Mouse (Mus musculus): Measurements from ENCODE around the gene Vash2. TPM values are rescaled to one million over a fixed set of nuclear protein-coding genes. Genes with fewer than 3 reads are reported as not detected.

The Vash2 gene
- polyA plus RNA-seq, 1 experiment, result 4.7 TPM

DNA sequence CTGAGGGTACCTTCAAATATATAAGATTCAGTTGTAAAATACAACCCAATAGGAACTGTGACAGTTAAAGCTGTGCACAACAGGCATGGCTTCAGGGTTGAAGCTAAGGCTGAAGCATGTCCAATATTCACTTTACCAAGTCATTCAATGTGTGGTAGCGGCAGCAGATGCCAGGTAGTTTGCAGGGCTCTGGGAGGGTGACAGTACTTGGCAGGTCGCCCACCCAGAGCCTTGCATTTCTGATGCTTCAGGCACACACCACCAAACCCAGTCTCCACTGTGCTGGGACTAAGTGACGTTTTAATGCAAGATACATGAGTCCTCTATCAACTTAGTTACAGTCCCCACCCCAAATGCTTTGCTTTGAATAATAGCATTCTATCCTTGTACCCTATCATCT is 21.6 kb upstream of the Vash2 start:
- TF ChIP-seq POLR2A (IDR thresholded peaks at IDR 0.05; ENCODE audit: insufficient read depth, low read length) (no peak), CTCF (IDR thresholded peaks at IDR 0.05; ENCODE audit: low read depth, low read length) (no peak), EP300 (IDR thresholded peaks at IDR 0.05; ENCODE audit: insufficient read depth, low read depth, low read length) (no peak)
- no peaks in the 10 kb centered on the region for H3K27me3 ChIP-seq (ENCODE audit: control insufficient read depth, insufficient read depth, low read length, poor library complexity, severe bottlenecking)
- H3K4me1 ChIP-seq (ENCODE audit: control insufficient read depth, insufficient read depth, low read length), result no peaks in the 10 kb centered on the region
- no peaks in the 10 kb centered on the region for H3K36me3 ChIP-seq (ENCODE audit: control insufficient read depth, insufficient read depth, low read length, poor library complexity, severe bottlenecking)
- H3K9ac ChIP-seq (ENCODE audit: low read depth, poor library complexity, severe bottlenecking), result no peak overlapping the region
- no peaks in the 10 kb centered on the region for H3K9me3 ChIP-seq (replicated peaks; ENCODE audit: control insufficient read depth, insufficient read depth, low read length, poor library complexity, severe bottlenecking)
- H3K27ac ChIP-seq (ENCODE audit: insufficient read depth, low read length), result no peak overlapping the region
- no peak overlapping the region for H3K4me3 ChIP-seq (ENCODE audit: low read depth, low read length)

DNA sequence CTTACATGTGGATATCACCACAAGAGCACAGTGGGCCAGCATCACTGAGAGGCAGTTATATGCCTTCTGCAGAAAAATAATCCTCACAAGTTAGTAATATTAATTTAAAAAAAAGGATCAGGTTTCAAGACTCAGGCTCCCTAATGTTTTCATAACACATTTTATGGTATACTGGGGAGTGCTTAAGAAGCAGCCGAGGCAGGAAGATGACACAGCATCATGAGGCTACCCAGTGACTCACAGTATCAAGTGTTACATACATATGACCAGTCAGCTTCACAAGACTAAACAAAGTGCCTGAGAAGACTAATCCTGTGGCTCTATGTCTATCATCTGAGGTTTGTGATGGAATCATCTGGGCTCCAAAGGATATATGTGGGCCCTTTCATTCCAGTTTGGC is 18.9 kb upstream of the Vash2 start:
- no peaks in the 10 kb centered on the region for H3K36me3 ChIP-seq (ENCODE audit: control insufficient read depth, insufficient read depth, low read length, poor library complexity, severe bottlenecking)

DNA sequence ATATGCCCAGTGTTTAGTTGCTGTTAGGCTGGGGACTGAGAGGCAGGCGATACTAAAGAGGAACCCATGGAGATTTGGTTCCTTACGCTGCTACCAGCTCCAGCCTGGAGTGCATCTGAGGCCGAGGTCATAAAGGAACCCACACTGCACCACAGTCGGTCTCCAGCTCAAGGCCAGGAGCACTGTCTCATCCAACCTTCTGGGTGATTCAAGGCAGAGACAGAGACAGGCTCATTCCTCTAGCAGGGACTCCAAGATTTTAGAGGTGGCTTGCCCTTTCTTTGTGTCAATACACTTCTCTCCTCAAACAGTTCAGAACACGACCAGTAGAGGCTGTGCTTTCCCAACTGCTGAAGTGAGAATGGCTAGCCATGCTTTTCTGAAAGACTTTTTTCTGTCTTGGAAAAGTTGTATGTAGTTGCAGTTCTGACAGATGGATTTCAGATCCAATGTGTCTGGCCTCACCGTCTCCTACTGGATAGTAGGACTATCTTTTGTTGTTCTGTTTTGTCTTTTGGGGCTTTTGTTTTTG is 17.3 kb upstream of the Vash2 start:
- Histone ChIP-seq H3K36me3 (ENCODE audit: control insufficient read depth, insufficient read depth, low read length, poor library complexity, severe bottlenecking) (no peaks in the 10 kb centered on the region), H3K4me1 (ENCODE audit: control insufficient read depth, insufficient read depth, low read length) (no peaks in the 10 kb centered on the region), H3K27me3 (ENCODE audit: control insufficient read depth, insufficient read depth, low read length, poor library complexity, severe bottlenecking) (no peaks in the 10 kb centered on the region), H3K9me3 (replicated peaks; ENCODE audit: control insufficient read depth, insufficient read depth, low read length, poor library complexity, severe bottlenecking) (no peaks in the 10 kb centered on the region), H3K27ac (ENCODE audit: insufficient read depth, low read length) (no peak overlapping the region), H3K4me3 (ENCODE audit: low read depth, low read length) (no peak overlapping the region), H3K9ac (ENCODE audit: low read depth, poor library complexity, severe bottlenecking) (no peak overlapping the region)
- no peak for TF ChIP-seq EP300 (IDR thresholded peaks at IDR 0.05; ENCODE audit: insufficient read depth, low read depth, low read length)
- no peak for TF ChIP-seq CTCF (IDR thresholded peaks at IDR 0.05; ENCODE audit: low read depth, low read length)
- no peak for TF ChIP-seq POLR2A (IDR thresholded peaks at IDR 0.05; ENCODE audit: insufficient read depth, low read length)

More for the DNA sequence above, 18.9 kb upstream of the Vash2 start:
- no peak overlapping the region for H3K27ac ChIP-seq (ENCODE audit: insufficient read depth, low read length)
- H3K4me1 ChIP-seq (ENCODE audit: control insufficient read depth, insufficient read depth, low read length), result no peaks in the 10 kb centered on the region
- no peaks in the 10 kb centered on the region for H3K27me3 ChIP-seq (ENCODE audit: control insufficient read depth, insufficient read depth, low read length, poor library complexity, severe bottlenecking)
- H3K4me3 ChIP-seq (ENCODE audit: low read depth, low read length), result no peak overlapping the region
- H3K9me3 ChIP-seq (replicated peaks; ENCODE audit: control insufficient read depth, insufficient read depth, low read length, poor library complexity, severe bottlenecking), result no peaks in the 10 kb centered on the region
- TF ChIP-seq CTCF (IDR thresholded peaks at IDR 0.05; ENCODE audit: low read depth, low read length) (no peak), EP300 (IDR thresholded peaks at IDR 0.05; ENCODE audit: insufficient read depth, low read depth, low read length) (no peak), POLR2A (IDR thresholded peaks at IDR 0.05; ENCODE audit: insufficient read depth, low read length) (no peak)
- H3K9ac ChIP-seq (ENCODE audit: low read depth, poor library complexity, severe bottlenecking), result no peak overlapping the region

DNA sequence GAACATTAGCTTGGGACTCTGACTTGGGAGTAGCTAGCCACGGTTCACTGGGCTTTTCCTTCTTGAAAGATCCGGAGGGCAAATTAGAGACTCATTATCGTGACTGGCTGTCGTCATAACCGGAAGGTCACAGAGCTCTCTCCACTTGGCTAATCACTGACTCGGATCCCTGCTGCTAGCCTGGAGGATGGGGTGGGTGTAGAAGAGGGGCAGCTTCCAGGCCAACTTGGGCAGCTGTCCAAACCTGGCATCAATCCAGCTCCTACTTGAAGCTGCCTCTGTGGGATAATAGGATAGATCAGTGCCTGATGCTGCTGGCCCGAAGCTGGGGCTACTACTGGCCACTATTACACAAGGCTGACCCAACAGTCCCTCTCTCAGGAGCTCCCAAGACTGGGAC is 16.5 kb upstream of the Vash2 start:
- Histone ChIP-seq H3K4me1 (ENCODE audit: control insufficient read depth, insufficient read depth, low read length) (no peaks in the 10 kb centered on the region), H3K9ac (ENCODE audit: low read depth, poor library complexity, severe bottlenecking) (no peak overlapping the region), H3K9me3 (replicated peaks; ENCODE audit: control insufficient read depth, insufficient read depth, low read length, poor library complexity, severe bottlenecking) (no peaks in the 10 kb centered on the region), H3K36me3 (ENCODE audit: control insufficient read depth, insufficient read depth, low read length, poor library complexity, severe bottlenecking) (no peaks in the 10 kb centered on the region), H3K27ac (ENCODE audit: insufficient read depth, low read length) (no peak overlapping the region), H3K27me3 (ENCODE audit: control insufficient read depth, insufficient read depth, low read length, poor library complexity, severe bottlenecking) (no peaks in the 10 kb centered on the region), H3K4me3 (ENCODE audit: low read depth, low read length) (no peak overlapping the region)
- TF ChIP-seq POLR2A (IDR thresholded peaks at IDR 0.05; ENCODE audit: insufficient read depth, low read length) (no peak), CTCF (IDR thresholded peaks at IDR 0.05; ENCODE audit: low read depth, low read length) (no peak), EP300 (IDR thresholded peaks at IDR 0.05; ENCODE audit: insufficient read depth, low read depth, low read length) (no peak)

DNA sequence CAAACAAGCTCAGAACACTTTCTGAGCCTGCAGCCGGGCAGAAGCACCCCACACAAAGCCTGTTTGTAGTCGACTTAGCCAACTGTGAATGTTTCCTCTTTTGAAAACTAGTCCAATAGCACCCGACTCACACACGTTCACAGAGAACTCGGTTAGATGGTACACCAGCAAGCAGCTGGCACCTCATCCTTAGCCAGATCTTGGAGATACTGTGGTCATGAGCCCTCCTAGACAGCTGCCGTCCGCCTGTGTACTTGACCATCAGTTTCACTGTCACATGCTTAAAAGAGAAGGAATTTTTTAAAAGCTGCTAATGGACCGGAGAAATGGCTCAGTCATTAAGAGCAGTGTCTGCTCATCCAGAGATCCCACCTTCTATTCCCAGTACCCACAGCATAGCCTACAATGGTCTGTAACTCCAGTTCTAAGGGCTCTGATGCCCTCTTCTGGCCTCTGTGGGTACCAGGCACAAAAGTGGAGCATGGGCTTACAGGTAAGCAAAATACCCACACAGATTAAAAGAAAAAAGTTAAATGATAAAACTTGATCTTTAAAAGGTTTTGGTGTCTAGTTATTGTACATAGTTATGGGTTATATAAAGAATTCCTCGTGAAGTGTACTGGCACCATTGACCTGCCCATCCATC is 10.5 kb upstream of the Vash2 start:
- Histone ChIP-seq H3K9me3 (replicated peaks; ENCODE audit: control insufficient read depth, insufficient read depth, low read length, poor library complexity, severe bottlenecking) (no peaks in the 10 kb centered on the region), H3K9ac (ENCODE audit: low read depth, poor library complexity, severe bottlenecking) (no peak overlapping the region), H3K36me3 (ENCODE audit: control insufficient read depth, insufficient read depth, low read length, poor library complexity, severe bottlenecking) (no peaks in the 10 kb centered on the region), H3K4me1 (ENCODE audit: control insufficient read depth, insufficient read depth, low read length) (no peaks in the 10 kb centered on the region), H3K27me3 (ENCODE audit: control insufficient read depth, insufficient read depth, low read length, poor library complexity, severe bottlenecking) (no peaks in the 10 kb centered on the region), H3K27ac (ENCODE audit: insufficient read depth, low read length) (no peak overlapping the region), H3K4me3 (ENCODE audit: low read depth, low read length) (no peak overlapping the region)
- no peak for TF ChIP-seq POLR2A (IDR thresholded peaks at IDR 0.05; ENCODE audit: insufficient read depth, low read length)
- TF ChIP-seq EP300 (IDR thresholded peaks at IDR 0.05; ENCODE audit: insufficient read depth, low read depth, low read length), result no peak
- peak; percentile 33 for TF ChIP-seq CTCF (IDR thresholded peaks at IDR 0.05; ENCODE audit: low read depth, low read length)

DNA sequence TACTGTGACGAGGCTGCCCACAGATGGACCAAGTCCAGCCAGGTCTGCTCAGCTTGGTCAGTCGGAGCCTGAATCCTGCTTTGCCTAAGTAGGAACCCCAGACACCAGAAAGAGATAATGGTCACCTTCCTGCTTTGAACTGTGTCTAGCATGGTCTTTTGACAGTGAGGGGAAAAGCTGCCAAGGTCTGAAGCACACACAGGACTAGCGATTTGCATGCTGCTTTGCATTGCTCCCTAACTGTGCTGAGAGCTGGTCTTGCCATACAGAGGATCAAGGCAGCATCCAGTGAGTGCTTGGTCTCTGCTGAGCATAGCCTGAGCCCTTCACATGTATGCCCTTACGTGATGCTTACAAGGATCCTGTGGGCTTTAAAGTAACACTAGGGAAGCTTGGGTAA is 2.3 kb upstream of the Vash2 start:
- Histone ChIP-seq H3K9ac (ENCODE audit: low read depth, poor library complexity, severe bottlenecking) (no peak overlapping the region), H3K4me1 (ENCODE audit: control insufficient read depth, insufficient read depth, low read length) (no peaks in the 10 kb centered on the region), H3K36me3 (ENCODE audit: control insufficient read depth, insufficient read depth, low read length, poor library complexity, severe bottlenecking) (no peaks in the 10 kb centered on the region), H3K27me3 (ENCODE audit: control insufficient read depth, insufficient read depth, low read length, poor library complexity, severe bottlenecking) (no peaks in the 10 kb centered on the region), H3K4me3 (ENCODE audit: low read depth, low read length) (no peak overlapping the region), H3K9me3 (replicated peaks; ENCODE audit: control insufficient read depth, insufficient read depth, low read length, poor library complexity, severe bottlenecking) (no peaks in the 10 kb centered on the region), H3K27ac (ENCODE audit: insufficient read depth, low read length) (no peak overlapping the region)
- TF ChIP-seq EP300 (IDR thresholded peaks at IDR 0.05; ENCODE audit: insufficient read depth, low read depth, low read length) (no peak), POLR2A (IDR thresholded peaks at IDR 0.05; ENCODE audit: insufficient read depth, low read length) (no peak), CTCF (IDR thresholded peaks at IDR 0.05; ENCODE audit: low read depth, low read length) (no peak)
